Comparison of ENCODE assay signal across 29 mouse cellular contexts in the genomic region with DNA sequence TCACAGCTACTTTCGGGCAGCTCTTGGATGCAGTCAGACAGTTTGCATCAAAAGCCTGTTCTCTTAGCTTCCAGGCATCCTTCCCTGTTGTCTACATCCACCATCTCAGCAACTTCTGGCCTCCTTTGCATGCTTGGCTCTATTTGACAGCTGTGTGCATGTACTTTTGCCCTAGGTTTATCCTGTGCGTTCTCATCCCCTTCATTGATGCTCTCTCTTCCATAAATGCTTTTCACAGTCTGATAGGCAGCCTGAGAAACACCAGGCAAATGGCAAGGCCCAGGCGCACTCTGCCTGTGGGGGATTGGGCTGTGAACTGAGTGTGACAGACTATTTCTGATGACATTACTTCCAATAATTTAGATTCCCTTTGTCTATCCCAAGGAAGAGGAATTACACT.
A peak's percentile ranks its signal among the peaks of the same experiment; 100 is the strongest.
DNase-seq lines count a peak whose midpoint lies in the region; ATAC-seq lines count a peak whose summit lies in the region.
"Had no signal": no experiment of that assay in that cellular context is flagged by ENCODE, and none has a peak within 500 bp of the region (broad histone marks: within the 10 kb centered on the region; RNA-seq: fewer than 3 reads in every experiment).

No protein-coding gene starts in this region.

- peak overlapping the region; percentile 12; the same call in 1 of the 2 replicates for H3K27ac ChIP-seq in hindbrain, embryonic 10.5 days
- H3K27ac ChIP-seq in hindbrain, embryonic 14.5 days = no peak overlapping the region
- H3K27ac ChIP-seq in midbrain, embryonic 13.5 days = peak overlapping the region; percentile 10
- no peak overlapping the region for H3K27ac ChIP-seq in midbrain, embryonic 11.5 days (ENCODE audit: low read depth, low read length)
- peak overlapping the region; percentile 26; the same call in 1 of the 2 replicates for H3K27ac ChIP-seq in midbrain, embryonic 16.5 days (ENCODE audit: low read length)
- H3K27ac ChIP-seq: embryonic facial prominence, embryonic 12.5 days; gastrocnemius, adult 2 months; limb, embryonic 10.5 days; limb, embryonic 15.5 days; liver, embryonic 13.5 days; macrophage; neural tube, embryonic 15.5 days; stomach, embryonic 15.5 days had no signal

- H3K9ac ChIP-seq in hindbrain, embryonic 14.5 days = no peak overlapping the region
- H3K9ac ChIP-seq in midbrain, embryonic 13.5 days (replicated peaks) = no peak overlapping the region
- H3K9ac ChIP-seq in midbrain, embryonic 11.5 days (ENCODE audit: low read length) = no peak overlapping the region
- H3K9ac ChIP-seq in midbrain, embryonic 16.5 days (ENCODE audit: low read depth, low read length) = no peak overlapping the region
- H3K9ac ChIP-seq: embryonic facial prominence, embryonic 12.5 days; limb, embryonic 15.5 days; liver, embryonic 13.5 days; neural tube, embryonic 15.5 days; stomach, embryonic 15.5 days had no signal

- H3K27me3 ChIP-seq in hindbrain, embryonic 10.5 days (ENCODE audit: insufficient read depth, poor library complexity, severe bottlenecking) = no peaks in the 10 kb centered on the region
- H3K27me3 ChIP-seq in hindbrain, embryonic 14.5 days (ENCODE audit: control insufficient read depth, insufficient read depth, low read length) = no peaks in the 10 kb centered on the region
- no peaks in the 10 kb centered on the region for H3K27me3 ChIP-seq in midbrain, embryonic 13.5 days
- no peaks in the 10 kb centered on the region for H3K27me3 ChIP-seq in midbrain, embryonic 11.5 days (ENCODE audit: control insufficient read depth, insufficient read depth, low read length)
- H3K27me3 ChIP-seq in midbrain, embryonic 16.5 days (ENCODE audit: control insufficient read depth, insufficient read depth, low read depth, low read length) = no peaks in the 10 kb centered on the region
- H3K27me3 ChIP-seq: CH12.LX; embryonic facial prominence, embryonic 12.5 days; limb, embryonic 15.5 days; liver, embryonic 13.5 days; neural tube, embryonic 15.5 days; stomach, embryonic 15.5 days had no signal

- H3K4me3 ChIP-seq in hindbrain, embryonic 10.5 days = no peak overlapping the region
- no peak overlapping the region for H3K4me3 ChIP-seq in hindbrain, embryonic 14.5 days (replicated peaks; ENCODE audit: low read length)
- no peak overlapping the region for H3K4me3 ChIP-seq in midbrain, embryonic 13.5 days (replicated peaks)
- no peak overlapping the region for H3K4me3 ChIP-seq in midbrain, embryonic 11.5 days (ENCODE audit: low read depth, low read length)
- no peak overlapping the region for H3K4me3 ChIP-seq in midbrain, embryonic 16.5 days (ENCODE audit: low read depth, low read length)
- H3K4me3 ChIP-seq: embryonic facial prominence, embryonic 12.5 days; gastrocnemius, adult 2 months; limb, embryonic 10.5 days; limb, embryonic 15.5 days; liver, embryonic 13.5 days; neural tube, embryonic 15.5 days; stomach, embryonic 15.5 days had no signal

- H3K4me2 ChIP-seq in hindbrain, embryonic 14.5 days (replicated peaks) = no peak overlapping the region
- no peak overlapping the region for H3K4me2 ChIP-seq in midbrain, embryonic 13.5 days (replicated peaks)
- no peak overlapping the region for H3K4me2 ChIP-seq in midbrain, embryonic 11.5 days
- no peak overlapping the region for H3K4me2 ChIP-seq in midbrain, embryonic 16.5 days (ENCODE audit: low read length)
- H3K4me2 ChIP-seq: embryonic facial prominence, embryonic 12.5 days; heart, embryonic 11.5 days; limb, embryonic 15.5 days; liver, embryonic 13.5 days; neural tube, embryonic 15.5 days; stomach, embryonic 15.5 days had no signal

- ATAC-seq in hindbrain, embryonic 14.5 days (ENCODE audit: low FRiP score) = no peak
- ATAC-seq in midbrain, embryonic 13.5 days = no peak
- no peak for ATAC-seq in midbrain, embryonic 11.5 days (ENCODE audit: low FRiP score)
- no peak for ATAC-seq in midbrain, embryonic 16.5 days
- ATAC-seq: intestine, postnatal 0 days; lung, postnatal 0 days had no signal

- no peak for DNase-seq in hindbrain, embryonic 10.5 days (ENCODE audit: low spot score)
- no peak for DNase-seq in hindbrain, embryonic 14.5 days (ENCODE audit: low spot score)
- DNase-seq in midbrain, embryonic 11.5 days (ENCODE audit: low spot score, missing footprints) = no peak
- peak; percentile 17 for DNase-seq in retina, postnatal 7 days (ENCODE audit: low read depth, low spot score)
- no peak for DNase-seq in spleen, adult 18-20 months
- DNase-seq in frontal cortex, postnatal 25 days (ENCODE audit: low spot score in 2 of 2) = no peak
- DNase-seq: adrenal gland, adult 8-10 months; cerebellum, adult 8-10 months; embryo, embryonic 11 days; gastrocnemius, adult 2 months; gastrocnemius, postnatal 36 days; heart, adult 18-20 months; heart, postnatal 36 days; kidney, postnatal 25 days; liver, embryonic 13.5 days; lung, adult 18-20 months; thymus, postnatal 14 days had no signal

- H3K4me1 ChIP-seq in hindbrain, embryonic 10.5 days (replicated peaks) = 0 out of 2 replicates have a peak, but pooled peaks cover 5% of the 10 kb centered on the region
- H3K4me1 ChIP-seq in hindbrain, embryonic 14.5 days (replicated peaks; ENCODE audit: control insufficient read depth, insufficient read depth, low read length) = no peaks in the 10 kb centered on the region
- H3K4me1 ChIP-seq in midbrain, embryonic 13.5 days (replicated peaks) = 0 out of 2 replicates have a peak, but pooled peaks cover 10% of the 10 kb centered on the region
- no peaks in the 10 kb centered on the region; the same call in 1 of the 2 replicates for H3K4me1 ChIP-seq in midbrain, embryonic 11.5 days (ENCODE audit: control insufficient read depth, insufficient read depth, low read length)
- peaks cover 8% of the 10 kb centered on the region for H3K4me1 ChIP-seq in midbrain, embryonic 16.5 days (ENCODE audit: control insufficient read depth, insufficient read depth, low read length)
- H3K4me1 ChIP-seq: embryonic facial prominence, embryonic 12.5 days; limb, embryonic 10.5 days; limb, embryonic 15.5 days; liver, embryonic 13.5 days; neural tube, embryonic 15.5 days; stomach, embryonic 15.5 days had no signal

- WGBS in hindbrain, embryonic 10.5 days = 80% methylated on average over 3 of the region's 3 CpGs
- WGBS in hindbrain, embryonic 14.5 days = 62% methylated on average over 3 of the region's 3 CpGs
- WGBS in midbrain, embryonic 13.5 days = 57% methylated on average over 3 of the region's 3 CpGs
- WGBS in midbrain, embryonic 11.5 days = 72% methylated on average over 3 of the region's 3 CpGs
- 53% methylated on average over 3 of the region's 3 CpGs for WGBS in midbrain, embryonic 16.5 days

- H3K36me3 ChIP-seq in hindbrain, embryonic 10.5 days = no peaks in the 10 kb centered on the region
- H3K36me3 ChIP-seq in hindbrain, embryonic 14.5 days (replicated peaks; ENCODE audit: control insufficient read depth, insufficient read depth) = no peaks in the 10 kb centered on the region
- H3K36me3 ChIP-seq in midbrain, embryonic 13.5 days = no peaks in the 10 kb centered on the region
- no peaks in the 10 kb centered on the region for H3K36me3 ChIP-seq in midbrain, embryonic 11.5 days (ENCODE audit: control insufficient read depth, insufficient read depth, low read length)
- H3K36me3 ChIP-seq in midbrain, embryonic 16.5 days (ENCODE audit: control insufficient read depth, insufficient read depth, low read length) = no peaks in the 10 kb centered on the region
- H3K36me3 ChIP-seq: embryonic facial prominence, embryonic 12.5 days; limb, embryonic 10.5 days; limb, embryonic 15.5 days; liver, embryonic 13.5 days; neural tube, embryonic 15.5 days; stomach, embryonic 15.5 days had no signal

- H3K9me3 ChIP-seq in hindbrain, embryonic 10.5 days = 0 out of 2 replicates have a peak, but pooled peaks cover 2% of the 10 kb centered on the region
- H3K9me3 ChIP-seq in hindbrain, embryonic 14.5 days (ENCODE audit: control insufficient read depth, low read length) = no peaks in the 10 kb centered on the region
- 0 out of 2 replicates have a peak, but pooled peaks cover 4% of the 10 kb centered on the region for H3K9me3 ChIP-seq in midbrain, embryonic 13.5 days
- no peaks in the 10 kb centered on the region for H3K9me3 ChIP-seq in midbrain, embryonic 11.5 days (ENCODE audit: control insufficient read depth, low read length)
- no peaks in the 10 kb centered on the region for H3K9me3 ChIP-seq in midbrain, embryonic 16.5 days (replicated peaks; ENCODE audit: control insufficient read depth, low read length, poor library complexity, severe bottlenecking)
- H3K9me3 ChIP-seq: embryonic facial prominence, embryonic 12.5 days; limb, embryonic 10.5 days; limb, embryonic 15.5 days; liver, embryonic 13.5 days; neural tube, embryonic 15.5 days; stomach, embryonic 15.5 days had no signal

Comparison
In these comparisons a context has a peak if more than half of its experiments do, and no peak if none do; other contexts are left out.
1. H3K27ac ChIP-seq: peak in hindbrain, embryonic 10.5 days (single experiment), midbrain, embryonic 13.5 days (single experiment) and midbrain, embryonic 16.5 days (single experiment); none in hindbrain, embryonic 14.5 days (single experiment) and midbrain, embryonic 11.5 days (single experiment).